Mouse (Mus musculus) cortical plate, adult 2 months (tissue): ENCODE data around the gene Rpap1.

Experiments
- CTCF ChIP-seq: fragments of 200-500 bp; IDR thresholded peaks from 2 replicates; pipeline ENCODE4 v1.5.1; 2011; ENCODE audit warnings: mild to moderate bottlenecking, control low read depth, low read length; ENCODE audit not compliant: insufficient read depth; ENCODE audit errors: extremely low read depth
- POLR2A ChIP-seq: fragments of 200-500 bp; IDR thresholded peaks from 2 replicates; pipeline ENCODE4 v1.6.1; 2011; ENCODE audit warnings: mild to moderate bottlenecking, low read length, control low read depth; ENCODE audit not compliant: insufficient read depth; ENCODE audit errors: extremely low read depth

GRCm38 (mm10) chr2:119745281-119745680 lies 42.1 kb downstream of the Rpap1 start:
- TF ChIP-seq CTCF (peak; percentile 45), POLR2A (no peak)
